Mouse (Mus musculus) testis, adult 2 months (tissue): ENCODE measurements around the gene Stat3.

Experiments used
- CTCF ChIP-seq: fragments of 200-500 bp; IDR thresholded peaks from 2 replicates; pipeline ENCODE4 v1.5.1; 2012; ENCODE audit warnings: low read depth, mild to moderate bottlenecking, inconsistent platforms, low read length, moderate library complexity; ENCODE audit not compliant: control insufficient read depth, insufficient read depth, insufficient replicate concordance
- POLR2A ChIP-seq: fragments of 200-500 bp; IDR thresholded peaks from 2 replicates; pipeline ENCODE4 v1.6.1; 2012; ENCODE audit warnings: low read depth, mild to moderate bottlenecking, inconsistent platforms, low read length, moderate library complexity; ENCODE audit not compliant: control insufficient read depth

DNA sequence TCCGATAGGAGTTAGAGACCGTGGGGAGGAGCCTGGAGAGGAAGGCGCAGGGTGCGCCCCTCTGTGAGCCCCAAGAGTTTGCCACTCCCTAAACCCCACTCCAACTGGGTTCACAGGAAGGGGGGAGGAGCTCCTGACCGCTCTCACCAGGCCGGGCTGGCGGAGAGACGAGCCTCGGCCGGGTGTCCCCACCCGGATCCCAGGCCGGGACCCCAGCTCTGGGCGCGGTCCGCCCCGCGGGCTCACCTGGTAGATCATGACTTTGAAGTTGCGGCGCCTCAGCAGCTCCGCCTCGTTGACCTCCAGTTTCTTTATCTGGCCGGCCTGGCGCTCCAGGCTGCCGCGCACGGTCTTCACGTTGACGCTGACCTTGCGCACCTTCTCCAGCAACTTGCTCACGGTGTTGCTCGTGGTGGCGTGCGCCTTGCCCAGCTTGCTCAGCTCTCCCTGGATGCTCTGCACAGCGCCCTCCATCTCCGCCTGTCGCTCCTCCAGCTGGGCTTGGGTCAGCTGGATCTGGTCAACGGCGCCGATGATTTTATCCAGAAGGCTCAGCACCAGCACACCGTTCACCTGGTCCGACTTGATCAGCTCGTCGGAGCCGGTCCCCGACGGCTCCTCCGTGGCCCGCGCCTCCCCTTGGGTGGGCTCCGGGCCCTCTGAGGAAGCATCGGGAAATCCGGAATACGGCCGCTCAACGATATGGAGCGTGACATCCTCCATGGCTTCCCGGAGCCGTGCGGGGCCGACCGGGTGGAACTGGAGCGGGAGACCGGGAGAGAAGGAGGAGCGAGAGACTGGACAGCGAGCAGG, 30.6 kb upstream of the Stat3 start:
- no peak for TF ChIP-seq CTCF
- no peak; the same call in 1 of the 2 replicates for TF ChIP-seq POLR2A
